Mouse (Mus musculus) cerebellum, adult 2 months (tissue): ENCODE measurements around the gene Macf1. TPM values are rescaled to one million over a fixed set of nuclear protein-coding genes. Genes with fewer than 3 reads are reported as not detected.

ENCODE experiments used
- DNase-seq, 2 experiments: peaks; one replicate each; pipeline ENCODE4 v3.0.0; 2021
- H3K27ac ChIP-seq: fragments of 200-500 bp; 2 replicates; pipeline ENCODE4 v1.5.1; 2012; ENCODE audit warnings: low read length, control low read depth, inconsistent platforms; ENCODE audit not compliant: insufficient read depth
- H3K27me3 ChIP-seq: fragments of 200-500 bp; 2 replicates; pipeline ENCODE4 v1.6.1; 2012; ENCODE audit warnings: inconsistent platforms, mild to moderate bottlenecking, low read length, moderate library complexity; ENCODE audit not compliant: control insufficient read depth, insufficient read depth
- H3K4me1 ChIP-seq: fragments of 200-500 bp; 2 replicates; pipeline ENCODE4 v1.6.1; 2011; ENCODE audit warnings: low read length; ENCODE audit not compliant: control insufficient read depth, insufficient read depth
- H3K4me3 ChIP-seq: fragments of 200-500 bp; replicated peaks from 2 replicates; pipeline ENCODE3; 2011; ENCODE audit warnings: mild to moderate bottlenecking, low read depth, low read length, control low read depth; ENCODE audit not compliant: insufficient read depth
- CTCF ChIP-seq: fragments of 200-500 bp; IDR thresholded peaks from 2 replicates; pipeline ENCODE4 v1.5.1; 2011; ENCODE audit warnings: low read depth, mild to moderate bottlenecking, control low read depth, low read length, moderate library complexity, borderline replicate concordance; ENCODE audit not compliant: insufficient read depth
- POLR2A ChIP-seq: fragments of 200-500 bp; IDR thresholded peaks from 2 replicates; pipeline ENCODE4 v1.6.1; 2011; ENCODE audit warnings: low read length, control low read depth, borderline replicate concordance; ENCODE audit not compliant: insufficient read depth
- WGBS: fragments of 180-500 bp; shearing (Covaris S2); methylation state at CpG from one replicate; pipeline ENCODE4 v1.1.7; 2018; 5-methylcytosine and 5-hydroxymethylcytosine counted together
- polyA plus RNA-seq: library from polyadenylated mRNA; depleted of rRNA; stranded (reverse); fragments of >200 nt; gene quantifications from 2 replicates; pipeline ENCODE4 v1.2.3, GENCODE M21; 2012

Gene Macf1
- polyA plus RNA-seq, 1 experiment, result 193 TPM

DNA sequence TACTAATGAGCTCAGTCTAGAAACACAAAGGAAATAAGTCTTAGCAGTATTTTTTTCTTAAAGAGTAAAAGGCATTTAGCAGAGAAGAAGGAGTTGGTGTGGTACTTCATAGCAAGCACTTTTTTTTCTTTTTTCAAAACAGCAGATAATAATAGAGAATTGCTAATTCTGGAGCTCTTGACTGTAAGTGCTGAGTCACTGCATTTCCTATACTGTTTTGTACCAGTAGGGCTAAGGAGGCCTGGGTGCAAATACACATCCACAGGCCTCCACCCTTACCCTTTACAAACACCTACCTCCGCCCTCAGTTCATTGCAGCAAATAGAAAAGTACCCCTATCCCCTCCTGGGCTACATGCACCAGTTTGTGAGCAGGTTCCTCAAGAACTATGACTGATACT lies 17.6 kb downstream of the Macf1 start:
- no peaks in the 10 kb centered on the region for H3K27me3 ChIP-seq
- 100% methylated on average over 1 of the region's 1 CpGs for WGBS
- no peak overlapping the region for H3K4me3 ChIP-seq
- H3K4me1 ChIP-seq, result peaks cover 17% of the 10 kb centered on the region
- no peak for TF ChIP-seq POLR2A
- no peak for TF ChIP-seq CTCF
- no peak overlapping the region for H3K27ac ChIP-seq
- no peak for DNase-seq

DNA sequence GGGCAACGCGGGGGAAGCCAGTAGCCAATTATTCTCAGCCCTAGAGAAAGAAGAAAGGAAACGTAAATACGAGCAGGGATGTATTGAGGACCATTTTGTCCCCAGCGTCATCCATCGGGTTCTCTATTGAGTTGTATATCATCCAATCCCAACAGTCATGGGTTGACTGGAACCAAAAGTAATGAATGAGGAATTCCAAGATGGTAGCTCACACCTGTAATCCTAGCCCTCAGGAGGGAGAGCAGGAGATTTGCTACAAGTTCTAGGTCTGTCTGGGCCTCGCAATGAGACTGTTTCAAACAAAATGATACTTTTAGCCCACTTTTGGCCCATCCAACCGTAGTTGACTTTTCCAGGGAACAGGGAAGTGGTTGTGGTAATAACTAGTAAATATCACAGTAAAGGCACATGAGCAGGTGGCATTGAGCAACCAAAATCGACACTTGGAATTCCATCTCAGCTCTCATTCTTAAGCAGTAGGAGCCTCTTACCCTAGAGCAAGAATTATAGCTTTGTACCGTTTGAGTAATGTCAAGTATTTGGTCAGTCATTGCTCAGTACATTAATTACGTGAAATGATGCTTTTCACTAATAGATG lies 18.4 kb downstream of the Macf1 start:
- peaks cover 10% of the 10 kb centered on the region for H3K4me1 ChIP-seq
- no peak overlapping the region for H3K4me3 ChIP-seq
- peak overlapping the region; percentile 17; the same call in 1 of the 2 replicates for H3K27ac ChIP-seq
- H3K27me3 ChIP-seq, result no peaks in the 10 kb centered on the region
- 63% methylated on average over 11 of the region's 11 CpGs for WGBS
- TF ChIP-seq CTCF, result no peak
- TF ChIP-seq POLR2A, result no peak
- DNase-seq, result no peak

DNA sequence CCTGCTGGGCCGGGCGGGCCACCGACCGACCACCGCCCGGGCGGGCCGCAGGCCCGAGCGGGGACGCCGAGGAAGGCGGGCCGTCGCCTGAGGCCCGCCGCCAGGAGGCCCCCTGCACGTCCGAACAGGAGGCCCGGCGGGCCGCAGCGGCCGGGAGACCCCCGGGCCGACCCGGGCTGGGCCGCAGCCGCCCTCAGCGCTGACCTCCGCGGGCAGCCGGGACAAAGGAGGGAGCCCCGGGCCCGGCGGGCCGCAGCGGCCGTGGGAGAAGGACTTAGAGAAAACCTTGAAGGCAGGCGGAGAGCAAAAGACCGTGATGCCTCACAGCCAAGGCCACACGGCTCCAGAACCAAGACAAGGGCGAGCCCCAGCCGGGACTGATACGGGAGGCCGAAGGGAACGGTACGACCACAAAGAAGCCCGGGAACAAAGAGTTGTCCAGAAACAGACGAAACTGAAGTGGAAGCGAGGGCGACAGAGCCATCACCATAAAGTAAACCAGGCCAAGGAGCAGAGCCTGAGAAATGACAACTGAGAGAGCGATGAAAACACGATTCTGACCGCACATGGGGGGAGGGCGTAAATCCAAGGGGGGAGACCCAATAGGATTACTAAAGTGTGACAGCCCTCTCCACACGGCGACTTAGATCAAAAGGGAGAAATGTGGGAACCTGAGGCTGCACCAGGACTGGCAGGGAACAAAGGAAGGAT lies 19.1 kb downstream of the Macf1 start:
- 3% methylated on average over 57 of the region's 58 CpGs for WGBS
- Histone ChIP-seq H3K27me3 (no peaks in the 10 kb centered on the region), H3K4me3 (peak overlapping the region; percentile 53), H3K4me1 (peaks cover 3% of the 10 kb centered on the region; the same call in 1 of the 2 replicates), H3K27ac (peak overlapping the region; percentile 17; the same call in 1 of the 2 replicates)
- TF ChIP-seq CTCF (no peak), POLR2A (no peak)
- peak in 1 of 2 experiments; percentile 54 for DNase-seq

DNA sequence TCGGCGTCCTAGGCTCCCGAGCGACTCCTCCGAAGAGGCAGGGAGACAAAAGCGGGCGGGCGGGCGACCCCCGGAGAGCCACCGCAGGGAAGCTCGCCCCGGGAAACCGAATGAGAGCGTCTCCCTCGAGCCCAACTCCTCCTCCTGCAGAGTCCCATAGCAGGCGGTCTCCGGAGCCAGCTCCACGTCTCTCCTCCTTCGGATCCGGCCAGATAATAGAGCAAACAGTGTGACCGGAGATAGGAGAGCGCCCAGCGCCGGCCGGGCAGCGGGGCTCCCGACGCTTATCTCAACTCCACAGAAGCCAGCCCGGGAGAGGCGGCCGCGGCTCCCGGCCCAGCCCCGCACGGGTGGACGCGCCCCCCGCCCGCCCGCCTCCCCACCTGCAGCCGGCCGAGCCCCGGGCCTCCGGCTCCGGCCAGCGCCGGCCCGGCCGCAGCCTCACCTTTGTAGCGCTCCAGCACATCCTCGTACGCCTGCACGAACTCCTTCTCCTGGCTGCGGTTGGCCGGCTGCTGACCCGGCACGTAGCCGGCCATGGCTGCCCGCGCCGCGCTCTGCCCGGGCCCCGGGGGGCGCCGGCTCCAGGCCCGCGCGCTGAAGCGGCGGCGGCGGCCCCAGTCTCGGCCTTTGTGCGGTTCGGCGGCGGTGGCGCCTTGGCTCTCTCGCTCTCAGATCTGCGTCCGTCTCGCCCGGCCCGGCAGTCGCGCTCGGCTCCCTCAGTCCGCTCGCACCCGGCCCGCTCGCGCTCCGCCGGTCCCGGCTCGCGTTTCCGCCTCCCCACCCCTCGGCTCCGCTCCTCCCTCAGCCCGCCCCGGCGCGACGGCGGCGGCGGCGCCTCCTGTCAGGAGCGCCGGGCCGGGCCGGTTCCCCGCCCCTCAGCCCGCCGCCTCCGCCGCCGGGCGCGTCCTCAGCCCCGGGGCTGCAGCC lies 19.9 kb downstream of the Macf1 start:
- peak; percentile 76 to 77 for DNase-seq
- WGBS, result under 1% methylated on average over 122 of the region's 125 CpGs
- Histone ChIP-seq H3K27ac (peak overlapping the region; percentile 63; the same call in 1 of the 2 replicates), H3K4me3 (peak overlapping the region; percentile 69), H3K27me3 (no peaks in the 10 kb centered on the region), H3K4me1 (no peaks in the 10 kb centered on the region; the same call in 1 of the 2 replicates)
- TF ChIP-seq POLR2A (no peak), CTCF (no peak)

DNA sequence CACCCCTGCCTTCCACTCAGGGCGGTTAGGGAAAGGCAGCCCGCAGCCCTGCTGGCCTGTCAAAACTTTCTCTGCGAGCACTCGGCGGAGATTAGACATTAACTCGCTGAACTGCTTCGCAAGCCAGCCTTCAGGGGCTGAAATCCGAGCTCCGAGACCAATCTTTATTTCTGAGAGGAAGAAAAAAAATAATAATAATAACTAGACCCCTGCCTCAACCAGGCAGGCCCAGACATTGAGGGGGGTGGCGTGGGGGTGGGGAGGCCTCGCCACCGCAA lies 20.5 kb downstream of the Macf1 start:
- Histone ChIP-seq H3K4me1 (no peaks in the 10 kb centered on the region; the same call in 1 of the 2 replicates), H3K4me3 (peak overlapping the region; percentile 69), H3K27me3 (no peaks in the 10 kb centered on the region), H3K27ac (no peak overlapping the region)
- TF ChIP-seq CTCF, result no peak
- no peak for TF ChIP-seq POLR2A
- WGBS, result 22% methylated on average over 12 of the region's 12 CpGs
- no peak for DNase-seq

DNA sequence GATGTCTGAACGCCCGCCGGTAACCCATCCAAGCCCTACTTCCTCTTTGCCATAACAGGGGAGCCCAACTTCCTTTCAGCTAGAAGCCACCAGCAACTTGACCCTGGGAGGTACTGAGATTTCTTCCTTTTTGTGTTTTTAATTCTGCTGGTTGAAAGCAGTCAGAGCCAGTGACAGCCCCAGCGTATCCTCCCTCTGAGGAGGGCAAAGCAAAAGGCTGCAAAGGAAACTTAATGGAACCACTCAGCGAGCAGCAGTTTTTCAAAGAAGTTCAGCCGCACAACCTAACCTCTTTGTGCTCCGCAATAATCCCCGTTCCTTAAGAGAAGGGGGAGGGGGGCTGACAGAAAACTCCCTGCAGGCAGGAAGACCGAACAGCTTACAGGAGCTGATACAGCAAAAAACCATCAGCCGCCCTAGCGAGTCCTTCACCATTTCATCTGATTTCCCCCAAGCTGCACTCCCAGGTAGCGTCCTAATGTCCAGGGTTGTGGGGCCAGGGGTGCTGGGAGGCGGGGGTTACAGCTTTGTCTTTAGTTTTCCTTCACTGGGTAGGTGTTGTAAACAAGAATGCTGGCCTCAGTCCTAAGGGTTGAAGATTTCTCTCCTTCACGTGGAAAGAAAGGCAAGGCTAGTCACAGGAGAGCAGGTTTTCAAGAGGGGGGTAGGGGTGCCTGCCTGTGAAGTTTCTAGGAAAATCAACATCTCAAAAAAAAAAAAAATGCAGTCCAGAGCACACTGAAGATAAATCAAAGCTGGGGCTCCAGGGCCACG lies 21.1 kb downstream of the Macf1 start:
- Histone ChIP-seq H3K4me3 (peak overlapping the region; percentile 69), H3K27ac (no peak overlapping the region), H3K4me1 (no peaks in the 10 kb centered on the region; the same call in 1 of the 2 replicates), H3K27me3 (no peaks in the 10 kb centered on the region)
- 59% methylated on average over 15 of the region's 15 CpGs for WGBS
- DNase-seq, result no peak
- no peak for TF ChIP-seq POLR2A
- TF ChIP-seq CTCF, result no peak

DNA sequence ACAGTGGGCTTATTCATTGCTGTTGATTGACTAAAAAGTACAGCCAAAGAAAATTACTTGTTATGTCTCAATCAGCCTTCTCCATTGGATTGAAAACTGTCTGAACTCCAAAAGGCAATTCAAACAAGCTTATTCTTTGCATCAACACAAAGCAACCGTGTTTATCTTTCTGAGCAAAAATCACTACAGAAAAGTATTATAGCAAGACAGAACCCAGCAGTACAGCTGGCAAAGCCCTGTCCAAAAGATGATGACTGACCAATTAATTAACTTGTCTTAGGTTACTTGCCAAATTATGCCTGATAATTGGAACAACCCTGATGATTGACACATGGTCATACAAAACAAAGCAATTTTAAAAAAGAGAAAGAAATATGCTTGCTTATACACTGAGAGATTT lies 26.0 kb downstream of the Macf1 start:
- no peak overlapping the region for H3K4me3 ChIP-seq
- no peak overlapping the region for H3K27ac ChIP-seq
- TF ChIP-seq CTCF, result no peak
- TF ChIP-seq POLR2A, result no peak
- no peaks in the 10 kb centered on the region for H3K27me3 ChIP-seq
- WGBS, result 30% methylated on average over 1 of the region's 1 CpGs
- peaks cover 2% of the 10 kb centered on the region for H3K4me1 ChIP-seq
- no peak for DNase-seq
